Mouse (Mus musculus) neural tube, embryonic 10.5 days (tissue): ENCODE measurements around the gene Ptpn4.

ENCODE experiments used
- DNase-seq: peaks from one replicate; pipeline ENCODE4 v3.0.0-alpha.2; 2017; ENCODE audit warnings: low spot score; ENCODE audit errors: extremely low spot score

The Ptpn4 gene

DNA sequence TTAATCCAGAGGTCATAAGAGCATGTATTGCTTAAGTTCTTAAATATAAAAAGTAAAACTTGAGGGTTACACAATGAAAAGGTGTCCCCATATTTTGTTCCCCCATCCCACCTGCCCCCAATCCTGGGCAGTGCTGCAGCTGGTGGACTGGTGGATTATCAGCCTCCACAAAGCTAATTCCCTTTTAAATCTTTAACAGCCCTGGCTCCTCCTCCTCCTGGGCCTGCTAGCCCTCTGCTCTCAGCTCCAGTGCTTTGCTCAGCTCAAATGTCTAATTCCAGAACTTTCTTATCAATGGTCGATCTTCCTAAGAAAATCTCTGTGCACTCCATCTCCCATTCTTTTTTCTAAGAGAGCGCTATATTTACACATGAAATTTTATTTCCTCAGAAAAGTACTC is 191.1 kb downstream of the Ptpn4 start:
- no peak for DNase-seq

DNA sequence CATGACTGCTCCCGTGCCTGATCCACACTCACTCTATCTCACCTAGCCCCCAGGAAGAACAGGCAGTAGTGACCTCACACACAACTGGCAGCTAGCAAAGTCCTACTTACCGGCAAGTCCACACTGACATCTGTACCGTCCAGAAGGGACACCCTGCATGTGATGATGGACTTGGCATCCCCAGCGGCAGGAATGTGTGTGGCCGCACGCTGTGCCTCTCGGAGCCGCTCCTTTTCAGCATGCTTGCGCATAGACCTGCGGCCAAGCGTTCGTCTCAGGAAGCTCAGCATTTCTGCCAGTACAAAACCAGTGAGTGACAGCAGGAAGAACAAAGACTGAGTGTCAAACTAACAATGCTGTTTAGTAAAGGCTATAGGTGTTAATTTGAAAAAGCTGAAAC is 195.0 kb downstream of the Ptpn4 start:
- no peak for DNase-seq

DNA sequence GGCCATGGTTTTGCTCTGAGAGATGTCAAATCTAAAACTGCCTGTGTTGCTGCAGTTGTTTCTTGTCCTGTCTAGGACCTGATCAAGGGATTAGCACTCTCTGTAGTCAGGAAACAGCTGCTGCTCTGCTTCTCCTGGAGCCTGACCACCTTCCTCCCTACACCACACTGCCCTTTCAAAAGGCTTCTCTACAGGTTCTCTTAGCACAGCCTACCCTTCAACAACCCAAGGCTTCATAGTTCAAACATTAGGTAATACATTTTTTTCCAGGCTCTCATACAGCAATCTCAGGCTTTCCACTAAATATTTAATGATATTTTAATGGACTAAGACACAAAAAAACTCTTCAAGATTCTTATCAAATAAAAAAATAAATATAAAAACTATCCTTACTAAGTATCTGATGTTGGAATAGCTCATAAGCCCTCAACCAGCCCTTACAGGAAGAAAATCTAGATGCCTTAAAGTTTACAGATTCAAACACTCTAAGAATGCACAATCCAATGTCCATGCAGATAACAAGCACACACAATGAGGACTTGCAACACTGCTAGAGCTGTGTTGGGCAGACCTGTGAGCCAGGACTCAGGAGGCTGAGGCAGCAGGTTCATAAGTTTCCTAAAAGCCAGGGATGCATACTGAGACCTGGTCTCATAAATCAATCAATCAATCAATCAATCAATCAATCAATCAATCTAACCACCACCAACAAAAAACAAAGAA is 196.2 kb downstream of the Ptpn4 start:
- no peak for DNase-seq

DNA sequence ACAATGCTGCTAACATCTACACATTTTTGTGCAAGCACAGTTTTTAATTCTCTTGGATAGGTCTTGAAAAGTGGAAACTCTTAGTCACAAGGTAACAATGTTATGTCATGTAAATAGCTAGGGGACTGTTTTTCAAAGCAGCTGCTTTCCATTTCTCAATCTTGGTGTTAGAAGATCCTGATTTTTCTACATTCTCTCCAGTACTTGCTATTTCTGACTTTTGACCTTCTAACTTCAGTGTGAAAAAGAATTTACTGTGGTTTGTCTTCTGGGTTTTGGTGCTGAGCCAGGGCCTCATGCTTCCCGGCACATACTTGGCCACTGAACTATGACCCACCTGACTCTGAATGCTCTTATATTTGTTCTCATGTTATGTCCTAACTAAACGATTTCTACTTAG is 197.4 kb downstream of the Ptpn4 start:
- no peak for DNase-seq

DNA sequence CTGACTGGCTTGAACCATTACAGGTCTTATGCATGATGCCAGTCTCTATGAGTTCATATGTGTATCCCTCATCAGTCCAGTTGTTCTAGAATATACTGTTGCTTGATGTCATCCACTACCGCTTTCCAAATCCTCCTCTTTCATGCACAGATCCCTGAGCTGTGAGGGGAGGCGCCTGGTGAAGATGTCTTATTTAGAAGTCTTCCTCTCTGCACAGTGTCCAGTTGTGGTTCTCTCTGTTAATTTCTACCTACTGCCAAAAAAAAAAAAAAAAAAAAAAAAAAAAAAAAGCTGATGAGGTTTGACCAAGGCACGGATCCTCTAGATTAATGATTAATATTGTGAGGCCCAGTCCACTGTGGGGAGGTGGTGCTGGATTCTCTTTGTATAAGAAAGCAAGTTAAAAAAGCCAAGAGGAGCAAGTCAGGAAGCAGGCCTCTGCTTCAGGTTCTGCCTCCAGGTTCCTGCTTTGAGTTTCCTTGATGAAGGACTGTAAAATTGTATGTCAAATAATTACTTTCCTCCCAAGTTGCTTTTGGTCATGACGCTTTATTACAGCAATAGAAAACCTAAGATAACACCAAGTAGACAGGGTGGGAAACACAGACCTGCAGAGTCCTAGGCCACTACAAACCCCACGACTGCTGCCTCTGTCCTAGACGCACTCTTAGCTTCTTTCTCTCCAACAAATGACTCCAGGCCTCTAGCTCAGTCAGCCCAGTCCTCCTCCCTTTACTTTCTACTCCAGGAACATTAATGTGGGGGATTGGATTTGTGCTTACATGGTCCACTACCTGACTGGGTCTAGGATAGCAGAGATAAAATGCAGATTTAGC is 200.0 kb downstream of the Ptpn4 start:
- DNase-seq, result no peak

DNA sequence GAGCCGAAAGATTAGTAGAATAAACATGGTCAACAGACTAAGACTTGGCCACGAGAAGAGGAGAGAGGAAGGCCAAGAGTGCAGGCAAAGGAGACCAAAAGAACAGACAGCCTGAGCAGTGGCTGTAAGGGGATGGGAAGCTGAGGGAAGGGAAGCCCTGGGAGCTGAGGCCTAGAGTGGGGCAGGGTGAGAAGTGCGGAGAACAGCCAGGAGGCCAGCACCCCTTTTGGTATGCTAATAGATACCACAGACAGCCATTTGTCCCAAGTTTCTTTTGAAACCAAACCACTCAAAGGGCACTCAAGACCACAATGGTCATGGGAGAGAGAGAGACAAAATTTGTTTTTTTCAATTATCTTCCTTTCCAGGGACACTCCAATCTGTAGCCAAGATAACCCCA is 202.7 kb downstream of the Ptpn4 start:
- no peak for DNase-seq

DNA sequence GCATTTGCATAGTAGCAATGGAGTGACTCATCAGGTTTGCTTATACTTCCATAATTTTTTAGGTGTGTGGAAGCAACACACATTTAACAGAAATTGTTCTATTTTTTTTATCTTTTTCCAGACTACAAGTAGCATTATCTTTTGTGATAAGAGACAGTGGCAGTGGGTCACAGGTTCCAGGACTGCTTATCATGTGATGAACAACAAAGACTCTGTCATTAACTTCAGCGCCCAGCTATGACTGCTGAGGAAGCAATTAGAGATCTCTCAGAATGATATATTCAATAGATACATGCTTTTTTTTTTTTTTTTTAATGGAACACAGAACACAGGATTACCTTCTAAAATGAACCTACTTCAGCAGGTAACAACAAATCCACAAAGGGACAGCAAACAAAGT is 207.0 kb downstream of the Ptpn4 start:
- DNase-seq, result no peak

DNA sequence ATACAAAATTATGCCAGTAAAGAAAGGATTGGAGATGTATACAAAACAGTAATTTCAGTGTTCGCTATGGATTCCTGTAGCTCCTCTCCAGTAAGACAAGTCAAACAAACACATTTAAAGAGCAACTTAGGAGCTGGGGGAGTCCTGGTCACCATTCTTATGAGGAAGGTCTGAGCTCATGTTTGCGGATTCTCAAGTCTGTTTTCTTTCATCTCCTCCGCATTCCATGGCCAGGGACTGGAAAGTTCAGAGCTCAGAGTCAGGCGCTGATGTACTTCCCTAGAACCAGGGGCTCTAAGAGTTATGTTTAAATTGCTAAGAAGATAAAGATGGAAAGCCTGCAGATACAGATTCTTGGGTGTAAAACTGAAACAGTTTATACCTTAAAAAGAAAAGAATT is 210.6 kb downstream of the Ptpn4 start:
- DNase-seq, result no peak

DNA sequence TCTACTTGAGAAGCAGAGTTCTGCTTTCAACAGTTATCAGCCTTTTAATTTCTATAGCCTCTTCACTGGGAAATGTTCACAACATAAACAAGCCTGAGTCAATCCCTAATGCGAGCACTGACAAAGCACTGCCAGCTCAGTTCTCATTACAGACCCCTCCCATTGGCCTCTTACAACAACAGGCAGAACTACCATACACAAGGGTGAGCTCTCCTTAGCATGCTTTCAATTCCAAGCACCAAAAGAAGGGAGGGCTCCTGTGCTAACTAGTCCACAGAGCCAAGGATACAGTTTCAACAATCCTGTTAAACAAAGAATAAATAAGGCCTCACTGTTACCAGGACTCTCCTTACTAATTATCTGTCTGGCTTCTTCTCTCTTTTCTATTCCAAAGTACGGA is 213.0 kb downstream of the Ptpn4 start:
- DNase-seq, result no peak

DNA sequence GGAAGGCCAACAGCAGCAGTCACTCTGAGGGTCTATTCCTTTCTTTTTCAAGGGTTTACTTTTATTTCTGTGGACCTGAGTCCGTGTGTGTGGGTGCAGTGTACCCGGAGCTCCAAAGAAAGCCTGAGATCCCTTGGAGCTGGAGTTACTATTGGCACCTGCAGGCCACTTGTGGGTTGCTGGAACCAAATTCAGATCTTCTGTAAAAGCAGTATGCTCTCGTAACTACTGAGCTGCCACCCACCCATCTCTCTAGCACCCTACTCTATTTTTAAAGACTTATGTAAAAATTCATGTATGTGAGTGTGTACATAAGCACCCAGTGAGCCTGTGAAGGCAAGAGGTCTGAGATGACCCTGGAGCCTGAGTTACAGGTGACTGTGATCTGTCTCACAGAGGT is 232.0 kb downstream of the Ptpn4 start:
- DNase-seq, result no peak
